Mouse (Mus musculus) heart, adult 2 months (tissue): ENCODE data around the gene Mcu. TPM values are rescaled to one million over a fixed set of nuclear protein-coding genes. Genes with fewer than 3 reads are reported as not detected.

Source experiments
- DNase-seq, 2 experiments: peaks; one replicate each; pipeline ENCODE4 v3.0.0; 2021
- H3K27ac ChIP-seq: fragments of 200-600 bp; 2 replicates; pipeline ENCODE4 v1.8.1; 2022
- H3K27me3 ChIP-seq: fragments of 200-500 bp; 2 replicates; pipeline ENCODE4 v1.6.1; 2012; ENCODE audit warnings: mild to moderate bottlenecking, low read length, inconsistent platforms, mixed read lengths; ENCODE audit not compliant: control insufficient read depth, insufficient read depth
- H3K36me3 ChIP-seq: fragments of 200-500 bp; 2 replicates; pipeline ENCODE4 v1.6.1; 2012; ENCODE audit warnings: low read length, inconsistent platforms; ENCODE audit not compliant: control insufficient read depth, insufficient read depth
- H3K4me1 ChIP-seq: fragments of 200-500 bp; 2 replicates; pipeline ENCODE4 v1.6.1; 2011; ENCODE audit warnings: low read length; ENCODE audit not compliant: control insufficient read depth, insufficient read depth
- H3K4me3 ChIP-seq: fragments of 200-600 bp; 2 replicates; pipeline ENCODE4 v1.8.1; 2022
- H3K79me2 ChIP-seq: fragments of 200-500 bp; replicated peaks from 2 replicates; pipeline ENCODE4 v1.6.1; 2012; ENCODE audit warnings: mild to moderate bottlenecking, inconsistent platforms, low read length, moderate library complexity, mixed read lengths; ENCODE audit not compliant: control insufficient read depth, insufficient read depth
- H3K9ac ChIP-seq: fragments of 200-500 bp; 2 replicates; pipeline ENCODE4 v1.6.1; 2012; ENCODE audit warnings: low read depth, mild to moderate bottlenecking, control low read depth, inconsistent platforms, low read length, mixed read lengths
- CTCF ChIP-seq: fragments of 200-600 bp; IDR thresholded peaks from 2 replicates; pipeline ENCODE4 v1.8.1; 2022; ENCODE audit warnings: antibody characterized with exemption, mild to moderate bottlenecking, moderate library complexity
- EP300 ChIP-seq: fragments of 200-500 bp; IDR thresholded peaks from 2 replicates; pipeline ENCODE4 v1.6.1; 2011; ENCODE audit warnings: low read depth, low read length, control low read depth; ENCODE audit not compliant: insufficient read depth
- POLR2A ChIP-seq: fragments of 200-500 bp; IDR thresholded peaks from 2 replicates; pipeline ENCODE4 v1.6.1; 2011; ENCODE audit warnings: mild to moderate bottlenecking, low read depth, low read length, control low read depth; ENCODE audit not compliant: insufficient read depth
- WGBS: fragments of 180-500 bp; shearing (Covaris S2); methylation state at CpG from one replicate; pipeline ENCODE4 v1.1.7; 2018; 5-methylcytosine and 5-hydroxymethylcytosine counted together
- intact Hi-C: fragments of 180-260 bp; cut with DNase I; formaldehyde crosslinking; loops from one replicate; pipeline ENCODE4 v1.15.1; 2025
- polyA plus RNA-seq: library from polyadenylated mRNA; depleted of rRNA; stranded (reverse); fragments of >200 nt; gene quantifications from 2 replicates; pipeline ENCODE4 v1.2.3, GENCODE M21; 2012
- total RNA-seq, 2 experiments: library from RNA; stranded (reverse); gene quantifications; 2 replicates each; pipeline ENCODE4 v1.2.3; 2021

The Mcu gene
- total and polyA plus RNA-seq, 3 experiments, result 10.4 to 21.6 (median 20.0) TPM

GRCm38 (mm10) chr10:59489411-59489810, 127.1 kb downstream of the Mcu start:
- H3K9ac ChIP-seq, result no peak overlapping the region
- WGBS, result 81% methylated on average over 1 of the region's 1 CpGs
- intact Hi-C loops, result no loop called here
- peak in 1 of 2 experiments; percentile 26 for DNase-seq
- no peaks in the 10 kb centered on the region for H3K36me3 ChIP-seq
- no peak overlapping the region for H3K27ac ChIP-seq
- H3K4me1 ChIP-seq, result no peaks in the 10 kb centered on the region
- no peaks in the 10 kb centered on the region for H3K79me2 ChIP-seq
- no peaks in the 10 kb centered on the region for H3K27me3 ChIP-seq
- H3K4me3 ChIP-seq, result no peak overlapping the region
- no peak for TF ChIP-seq EP300
- TF ChIP-seq POLR2A, result no peak

DNA sequence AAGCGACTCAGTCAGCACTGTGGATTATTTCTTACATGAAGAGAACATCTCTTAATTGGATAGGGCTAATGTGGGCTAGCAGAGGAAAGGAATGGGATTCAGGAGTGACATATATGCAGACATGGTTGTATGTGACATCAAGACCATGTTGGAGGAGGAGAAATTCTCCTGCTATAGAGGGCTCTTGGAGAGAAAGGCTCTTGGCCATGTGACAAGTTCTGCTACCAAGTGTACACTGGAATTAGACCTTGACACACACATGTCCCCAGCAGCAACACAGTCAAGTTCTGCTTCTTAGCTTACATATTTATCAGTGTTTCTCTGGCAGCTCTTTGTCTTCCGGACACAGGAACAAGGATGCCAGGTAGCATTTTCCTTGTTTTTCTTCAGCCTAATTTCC, 129.1 kb downstream of the Mcu start:
- no peak for DNase-seq
- 93% methylated on average over 2 of the region's 2 CpGs for WGBS
- H3K27ac ChIP-seq, result no peak overlapping the region

GRCm38 (mm10) chr10:59484318-59484717, 132.2 kb downstream of the Mcu start:
- no peak for TF ChIP-seq POLR2A
- no peak for TF ChIP-seq CTCF
- no peak for TF ChIP-seq EP300
- no peaks in the 10 kb centered on the region for H3K27me3 ChIP-seq
- DNase-seq, result no peak
- H3K4me3 ChIP-seq, result no peak overlapping the region
- intact Hi-C loops, result no loop called here
- H3K4me1 ChIP-seq, result no peaks in the 10 kb centered on the region
- H3K27ac ChIP-seq, result no peak overlapping the region
- no peaks in the 10 kb centered on the region for H3K36me3 ChIP-seq
- 93% methylated on average over 6 of the region's 6 CpGs for WGBS
- H3K9ac ChIP-seq, result no peak overlapping the region
- no peaks in the 10 kb centered on the region for H3K79me2 ChIP-seq

More for the DNA sequence above, 129.1 kb downstream of the Mcu start:
- Histone ChIP-seq H3K9ac (no peak overlapping the region), H3K4me3 (no peak overlapping the region), H3K4me1 (no peaks in the 10 kb centered on the region), H3K36me3 (no peaks in the 10 kb centered on the region), H3K79me2 (no peaks in the 10 kb centered on the region), H3K27me3 (no peaks in the 10 kb centered on the region)
- intact Hi-C loops, result no loop called here
- TF ChIP-seq CTCF (no peak), POLR2A (no peak), EP300 (no peak)

GRCm38 (mm10) chr10:59481381-59481780, 135.1 kb downstream of the Mcu start:
- DNase-seq, result no peak
- Histone ChIP-seq H3K36me3 (no peaks in the 10 kb centered on the region), H3K79me2 (no peaks in the 10 kb centered on the region), H3K9ac (no peak overlapping the region), H3K27ac (no peak overlapping the region), H3K27me3 (no peaks in the 10 kb centered on the region), H3K4me3 (no peak overlapping the region), H3K4me1 (no peaks in the 10 kb centered on the region)
- no peak for TF ChIP-seq EP300
- TF ChIP-seq POLR2A, result no peak
- no peak for TF ChIP-seq CTCF
- WGBS, result 95% methylated on average over 5 of the region's 5 CpGs
- intact Hi-C loops, result no loop called here

DNA sequence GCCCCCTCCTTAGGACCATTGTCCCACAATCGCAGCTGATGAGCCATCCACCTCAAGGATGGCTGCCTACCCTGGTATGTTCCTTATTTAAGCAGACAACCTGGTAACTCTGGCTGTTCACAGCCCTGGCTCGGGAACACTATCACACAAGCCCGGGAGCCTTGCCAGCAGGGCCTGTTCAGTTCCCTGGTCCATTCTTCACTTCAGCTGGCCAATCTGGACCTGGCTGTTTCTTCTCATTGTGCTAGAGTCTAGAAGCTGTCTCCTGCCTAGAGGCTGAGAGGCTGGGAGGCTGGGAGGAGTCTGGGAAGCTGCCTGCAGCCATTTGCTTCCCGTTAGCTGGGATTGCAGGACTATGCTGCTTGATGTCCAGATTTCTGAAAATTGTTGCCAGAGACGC, 146.0 kb downstream of the Mcu start:
- 23% methylated on average over 5 of the region's 5 CpGs for WGBS
- no peak overlapping the region for H3K4me3 ChIP-seq
- no peak overlapping the region for H3K9ac ChIP-seq
- intact Hi-C loops, result no loop called here
- H3K27me3 ChIP-seq, result no peaks in the 10 kb centered on the region
- no peak overlapping the region for H3K27ac ChIP-seq
- peaks cover 2% of the 10 kb centered on the region for H3K4me1 ChIP-seq
- no peaks in the 10 kb centered on the region for H3K79me2 ChIP-seq
- peak; percentile 65 to 67 for DNase-seq
- TF ChIP-seq CTCF, result no peak
- no peak for TF ChIP-seq POLR2A
- TF ChIP-seq EP300, result no peak
- no peaks in the 10 kb centered on the region for H3K36me3 ChIP-seq

DNA sequence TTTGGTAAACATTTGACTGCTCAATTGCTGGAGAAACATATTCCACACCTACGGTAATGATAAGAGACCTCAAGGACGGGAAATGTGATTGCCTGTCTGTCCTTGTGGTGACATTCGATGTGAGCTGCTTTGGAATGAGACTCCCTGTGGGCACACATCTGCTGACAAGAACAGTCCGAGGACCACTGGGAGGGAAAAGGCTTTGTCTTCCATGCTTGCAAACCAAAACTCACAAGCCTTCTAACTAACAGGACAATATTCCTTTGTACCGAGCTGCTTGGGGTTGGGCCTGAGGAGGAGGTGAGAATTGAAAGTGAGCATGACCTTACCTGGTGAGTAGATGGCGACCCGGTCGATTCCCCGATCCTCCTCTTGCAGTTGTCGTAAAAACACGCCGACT, 149.2 kb downstream of the Mcu start:
- WGBS, result 88% methylated on average over 12 of the region's 12 CpGs
- TF ChIP-seq POLR2A (no peak), CTCF (no peak), EP300 (no peak)

DNA sequence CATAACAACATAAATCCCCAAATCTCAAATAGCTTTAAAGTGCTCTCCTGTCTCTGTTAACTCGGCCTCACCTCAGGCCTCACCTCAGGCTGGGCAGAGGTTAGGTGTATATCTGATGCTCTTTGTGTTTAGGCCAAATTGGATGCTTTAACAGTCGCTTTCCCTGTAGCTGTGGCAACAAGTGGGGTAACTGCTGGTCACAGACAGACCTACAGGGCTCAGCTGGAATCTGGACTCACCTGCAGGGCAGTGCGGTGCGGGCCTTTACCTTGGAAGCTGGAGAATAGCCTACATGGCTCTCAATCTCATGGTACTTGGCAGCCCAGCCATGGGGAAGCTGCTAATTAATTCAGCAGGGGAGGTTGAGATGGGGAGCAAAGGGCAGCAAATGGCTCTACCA, 149.9 kb downstream of the Mcu start:
- TF ChIP-seq CTCF, result no peak
- no peak for TF ChIP-seq POLR2A
- TF ChIP-seq EP300, result no peak
- peaks cover 2% of the 10 kb centered on the region for H3K4me1 ChIP-seq
- no peak overlapping the region for H3K4me3 ChIP-seq
- 98% methylated on average over 4 of the region's 4 CpGs for WGBS
- H3K9ac ChIP-seq, result no peak overlapping the region
- H3K27me3 ChIP-seq, result no peaks in the 10 kb centered on the region
- intact Hi-C loops, result no loop called here
- H3K36me3 ChIP-seq, result no peaks in the 10 kb centered on the region
- H3K27ac ChIP-seq, result no peak overlapping the region
- no peak for DNase-seq
- no peaks in the 10 kb centered on the region for H3K79me2 ChIP-seq

More for the DNA sequence above, 149.2 kb downstream of the Mcu start:
- Histone ChIP-seq H3K79me2 (no peaks in the 10 kb centered on the region), H3K36me3 (no peaks in the 10 kb centered on the region), H3K9ac (no peak overlapping the region), H3K4me1 (peaks cover 2% of the 10 kb centered on the region), H3K4me3 (no peak overlapping the region), H3K27me3 (no peaks in the 10 kb centered on the region), H3K27ac (no peak overlapping the region)
- intact Hi-C loops, result no loop called here
- no peak for DNase-seq
